Mouse (Mus musculus): ENCODE data around the gene Xcl1.

GRCm38 (mm10) chr1:164973341-164973740 lies 38.0 kb upstream of the Xcl1 start:
- TF ChIP-seq CTCF (IDR thresholded peaks at IDR 0.05) (no peak), POLR2A (IDR thresholded peaks at IDR 0.05; ENCODE audit: insufficient read depth, low read depth, low read length) (no peak), EP300 (IDR thresholded peaks at IDR 0.05; ENCODE audit: insufficient read depth, low read depth, low read length) (no peak)
